In the genomic region with DNA sequence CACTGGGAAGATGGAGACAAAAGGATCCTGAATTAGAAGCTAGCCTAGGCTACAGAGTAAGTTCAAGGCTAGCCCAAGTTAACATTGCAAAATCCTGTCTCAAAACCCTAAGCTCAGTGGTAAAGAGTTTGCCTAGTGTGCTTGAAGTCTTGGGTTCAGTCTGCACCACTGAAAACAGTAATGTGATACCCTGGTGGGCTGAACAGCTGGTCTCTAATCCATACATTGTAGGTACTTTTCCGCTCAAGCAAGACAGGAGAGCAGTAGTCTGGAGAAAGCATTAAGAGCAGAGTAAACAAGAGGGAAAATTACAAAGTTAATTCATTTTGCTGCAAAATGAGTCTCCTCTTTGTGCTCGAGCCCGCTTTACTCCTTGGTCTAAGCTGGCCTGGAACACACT, we compare ENCODE assay signal across 18 mouse cellular contexts.
"Had no signal": no experiment of that assay in that cellular context is flagged by ENCODE, and none has a peak within 500 bp of the region (broad histone marks: within the 10 kb centered on the region; RNA-seq: fewer than 3 reads in every experiment).

No protein-coding gene starts in this region.

- H3K4me2 ChIP-seq: lung, embryonic 14.5 days; midbrain, embryonic 12.5 days; neural tube, embryonic 13.5 days; neural tube, embryonic 15.5 days had no signal

- H3K9me3 ChIP-seq: midbrain, embryonic 10.5 days; midbrain, embryonic 12.5 days; neural tube, embryonic 13.5 days; neural tube, embryonic 15.5 days had no signal

- H3K4me3 ChIP-seq: midbrain, embryonic 10.5 days; midbrain, embryonic 12.5 days; myocyte; neural tube, embryonic 13.5 days; neural tube, embryonic 15.5 days had no signal

- H3K27ac ChIP-seq: midbrain, embryonic 10.5 days; midbrain, embryonic 12.5 days; neural tube, embryonic 13.5 days; neural tube, embryonic 15.5 days had no signal

- DNase-seq: lung, embryonic 14.5 days; lung, postnatal 10 days; lung, postnatal 4 days; midbrain, embryonic 14.5 days; retina, postnatal 1 day; right cerebral cortex, adult 18-20 months; right cerebral cortex, postnatal 25 days; right cerebral cortex, postnatal 4 days; spleen, adult 18-20 months; thymus, adult 18-20 months; thymus, postnatal 14 days; thymus, postnatal 36 days had no signal

- H3K27me3 ChIP-seq: midbrain, embryonic 12.5 days; neural tube, embryonic 13.5 days; neural tube, embryonic 15.5 days had no signal

- H3K9ac ChIP-seq: lung, embryonic 14.5 days; midbrain, embryonic 12.5 days; neural tube, embryonic 13.5 days; neural tube, embryonic 15.5 days had no signal

- ATAC-seq: midbrain, embryonic 16.5 days had no signal

- H3K36me3 ChIP-seq: midbrain, embryonic 10.5 days; midbrain, embryonic 12.5 days; neural tube, embryonic 13.5 days; neural tube, embryonic 15.5 days had no signal
